ENCODE assay signal across 20 mouse cellular contexts in genomic region chr8:116509247-116509646, GRCm38 (mm10). TPM values are rescaled to one million over a fixed set of nuclear protein-coding genes. Genes with fewer than 3 reads are reported as not detected.
DNase-seq lines count a peak whose midpoint lies in the region; ATAC-seq and TF ChIP-seq lines count a peak whose summit lies in the region.
"Had no signal": no experiment of that assay in that cellular context is flagged by ENCODE, and none has a peak within 500 bp of the region (broad histone marks: within the 10 kb centered on the region; RNA-seq: fewer than 3 reads in every experiment).

No protein-coding gene starts in this region.

- H3K9me3 ChIP-seq in lung, postnatal 0 days (ENCODE audit: low read length): no peaks in the 10 kb centered on the region
- H3K9me3 ChIP-seq: embryonic facial prominence, embryonic 10.5 days; forebrain, embryonic 13.5 days; heart, embryonic 12.5 days; hindbrain, embryonic 10.5 days had no signal

- peak; percentile 92 for ATAC-seq in lung, postnatal 0 days
- ATAC-seq: CD4-positive, CD25-positive, alpha-beta regulatory T cell, adult 4 months; forebrain, embryonic 13.5 days had no signal

- 49% methylated on average over 3 of the region's 3 CpGs for WGBS in lung, adult 2 months
- WGBS in lung, postnatal 0 days: 48% methylated on average over 3 of the region's 3 CpGs

- TF ChIP-seq POLR2A in lung, adult 2 months (IDR thresholded peaks at IDR 0.05; ENCODE audit: borderline replicate concordance, extremely low read depth, low read depth, low read length): peak; percentile 40; the same call in 1 of the 2 replicates

- no peak for DNase-seq in gastrocnemius, adult 2 months
- DNase-seq in gastrocnemius, postnatal 4 days (ENCODE audit: low spot score in 2 of 2): no peak
- DNase-seq in lung, adult 2 months: peak; percentile 31
- DNase-seq in lung, postnatal 0 days (ENCODE audit: low spot score): peak; percentile 91
- DNase-seq in lung, postnatal 36 days: peak; percentile 83
- DNase-seq in thymus, postnatal 36 days: no peak
- DNase-seq in adipocyte (ENCODE audit: low spot score): no peak
- DNase-seq: B cell, adult 2 months had no signal

- no peak overlapping the region for H3K4me2 ChIP-seq in lung, postnatal 0 days (replicated peaks; ENCODE audit: low read depth, low read length)
- H3K4me2 ChIP-seq: forebrain, embryonic 13.5 days; heart, embryonic 12.5 days; hindbrain, embryonic 14.5 days had no signal

- intact Hi-C loops in gastrocnemius, adult 2 months (cut with DNase I): no loop called here

- H3K27ac ChIP-seq in gastrocnemius, adult 2 months: peak overlapping the region; percentile 57
- peak overlapping the region; percentile 74 for H3K27ac ChIP-seq in lung, postnatal 0 days (ENCODE audit: low read length)
- H3K27ac ChIP-seq: embryonic facial prominence, embryonic 10.5 days; forebrain, embryonic 13.5 days; hindbrain, embryonic 10.5 days; hindbrain, embryonic 14.5 days had no signal

- TF ChIP-seq EP300 in lung, postnatal 0 days (IDR thresholded peaks at IDR 0.05): no peak

- H3K4me1 ChIP-seq in lung, adult 2 months (ENCODE audit: control insufficient read depth, insufficient read depth, low read length): peaks cover 4% of the 10 kb centered on the region; the same call in 1 of the 2 replicates
- peaks cover 6% of the 10 kb centered on the region for H3K4me1 ChIP-seq in lung, postnatal 0 days (ENCODE audit: insufficient read depth, low read depth, low read length)
- H3K4me1 ChIP-seq: heart, embryonic 12.5 days had no signal

- H3K27me3 ChIP-seq in lung, postnatal 0 days (replicated peaks; ENCODE audit: insufficient read depth, low read length): no peaks in the 10 kb centered on the region
- H3K27me3 ChIP-seq: forebrain, embryonic 13.5 days; heart, embryonic 12.5 days had no signal

- TF ChIP-seq CTCF in gastrocnemius, adult 2 months (IDR thresholded peaks at IDR 0.05): no peak
- no peak for TF ChIP-seq CTCF in lung, adult 2 months (IDR thresholded peaks at IDR 0.05; ENCODE audit: insufficient read depth, low read length)
- no peak for TF ChIP-seq CTCF in lung, postnatal 0 days (IDR thresholded peaks at IDR 0.05)

- no peak overlapping the region for H3K4me3 ChIP-seq in gastrocnemius, adult 2 months
- H3K4me3 ChIP-seq in lung, adult 2 months (replicated peaks; ENCODE audit: extremely low read depth, low read depth, low read length): no peak overlapping the region
- H3K4me3 ChIP-seq in lung, postnatal 0 days (ENCODE audit: low read depth, low read length): no peak overlapping the region
- H3K4me3 ChIP-seq: embryonic facial prominence, embryonic 10.5 days; forebrain, embryonic 13.5 days; heart, embryonic 12.5 days; hindbrain, embryonic 10.5 days had no signal

- H3K9ac ChIP-seq in lung, postnatal 0 days (replicated peaks; ENCODE audit: low read depth): no peak overlapping the region
- H3K9ac ChIP-seq: forebrain, embryonic 13.5 days; heart, embryonic 12.5 days; hindbrain, embryonic 14.5 days had no signal

- no peaks in the 10 kb centered on the region for H3K36me3 ChIP-seq in lung, postnatal 0 days (ENCODE audit: insufficient read depth, low read length)
- H3K36me3 ChIP-seq: embryonic facial prominence, embryonic 10.5 days; G1E; heart, embryonic 12.5 days; hindbrain, embryonic 10.5 days had no signal

RNA-seq across cellular contexts. Expression of gene Dynlrb2, which starts 4.5 kb away (rescaled TPM):
- total RNA-seq in gastrocnemius, adult 2 months (2021): not detected
- not detected for total RNA-seq in gastrocnemius, postnatal 4 days (2021)
- 56.3 and 69.1 TPM in 2 replicates for polyA plus RNA-seq in lung, adult 2 months (2012; rRNA removed)
- 144 and 147 TPM in 2 replicates for polyA plus RNA-seq in lung, postnatal 0 days (2015; fragmentation: Nextera tagmentation; extraction: Ambion mirVana)
- total RNA-seq: adrenal gland, adult 18-20 months; adrenal gland, postnatal 14 days; G1E; gastrocnemius, postnatal 36 days; heart, adult 8-10 months; heart, postnatal 25 days had no signal
- polyA plus RNA-seq: CD4-positive, CD25-positive, alpha-beta regulatory T cell, adult 4 months; G1E; heart, embryonic 12.5 days had no signal

Comparison
In these comparisons a context has a peak if more than half of its experiments do, and no peak if none do; other contexts are left out.
1. DNase-seq: peak in lung, adult 2 months (single experiment), lung, postnatal 0 days (single experiment) and lung, postnatal 36 days (single experiment); none in gastrocnemius, adult 2 months (single experiment), gastrocnemius, postnatal 4 days (0 of 2), thymus, postnatal 36 days (0 of 2) and adipocyte (single experiment).